Mouse (Mus musculus) hindbrain, postnatal 0 days (tissue): ENCODE measurements around the gene Myo16. TPM values are rescaled to one million over a fixed set of nuclear protein-coding genes. Genes with fewer than 3 reads are reported as not detected.

Experiments used
- ATAC-seq: fragments of 200-750 bp; cut with Nextera tagmentation; 2 replicates; pipeline ENCODE4 v1.8.0; 2017; ENCODE audit warnings: mild to moderate bottlenecking, moderate TSS enrichment, moderate library complexity
- DNase-seq: peaks from one replicate; pipeline ENCODE4 v3.0.0-alpha.2; 2015; ENCODE audit warnings: low spot score
- H3K27ac ChIP-seq: fragments of 300-500 bp; sonication (generic); 2 replicates; pipeline ENCODE4 v1.5.1; 2014; ENCODE audit warnings: mild to moderate bottlenecking
- H3K27me3 ChIP-seq: fragments of 300-500 bp; sonication (generic); 2 replicates; pipeline ENCODE4 v1.6.1; 2014; ENCODE audit warnings: low read length, mixed read lengths; ENCODE audit not compliant: insufficient read depth
- H3K36me3 ChIP-seq: fragments of 300-500 bp; sonication (generic); 2 replicates; pipeline ENCODE4 v1.6.1; 2014; ENCODE audit warnings: low read length, mixed read lengths; ENCODE audit not compliant: insufficient read depth
- H3K4me1 ChIP-seq: fragments of 300-500 bp; sonication (generic); 2 replicates; pipeline ENCODE4 v1.6.1; 2014; ENCODE audit warnings: antibody characterized with exemption, low read length, mixed read lengths; ENCODE audit not compliant: insufficient read depth
- H3K4me2 ChIP-seq: fragments of 300-500 bp; sonication (generic); 2 replicates; pipeline ENCODE4 v1.6.1; 2014; ENCODE audit warnings: low read depth, mild to moderate bottlenecking, low read length, moderate library complexity, mixed read lengths
- H3K4me3 ChIP-seq: fragments of 300-500 bp; sonication (generic); 2 replicates; pipeline ENCODE4 v1.5.1; 2014; ENCODE audit warnings: low read length
- H3K9ac ChIP-seq: fragments of 300-500 bp; sonication (generic); replicated peaks from 2 replicates; pipeline ENCODE4 v1.6.1; 2014; ENCODE audit warnings: mild to moderate bottlenecking, low read length, moderate library complexity, mixed read lengths
- H3K9me3 ChIP-seq: fragments of 300-500 bp; sonication (generic); 2 replicates; pipeline ENCODE4 v1.6.1; 2016; ENCODE audit warnings: low read length, mixed read lengths
- CTCF ChIP-seq: IDR thresholded peaks from 2 replicates; pipeline ENCODE4 v1.5.1; 2016; ENCODE audit warnings: antibody characterized with exemption, control low read depth, low read depth
- WGBS: fragments of 180-500 bp; shearing (Covaris S2); extraction: QIAGEN DNeasy Blood & Tissue Kit; methylation state at CpG from one replicate; pipeline ENCODE4 v1.1.7; 2014; 5-methylcytosine and 5-hydroxymethylcytosine counted together
- polyA plus RNA-seq: library from polyadenylated mRNA; unstranded; fragments of >200 nt; fragmentation: Nextera tagmentation; extraction: Ambion mirVana; gene quantifications from 2 replicates; pipeline ENCODE4 v1.2.1, GENCODE M21; 2015
- total RNA-seq: library from RNA; depleted of rRNA; stranded (reverse); fragments of >200 nt; gene quantifications from 2 replicates; pipeline ENCODE4 v1.2.3, GENCODE M21; 2014

The Myo16 gene
- total and polyA plus RNA-seq, 2 experiments from 2014 or later: 8.7 to 71.2 TPM

- TF ChIP-seq CTCF: no peak
- no peak overlapping the region for H3K4me2 ChIP-seq
- no peaks in the 10 kb centered on the region for H3K9me3 ChIP-seq
- 0 out of 2 replicates have a peak, but pooled peaks cover 8% of the 10 kb centered on the region for H3K4me1 ChIP-seq
- H3K27me3 ChIP-seq: no peaks in the 10 kb centered on the region
- no peak for DNase-seq
- no peaks in the 10 kb centered on the region for H3K36me3 ChIP-seq
- H3K9ac ChIP-seq: no peak overlapping the region
- ATAC-seq: no peak
- 80% methylated on average over 9 of the region's 9 CpGs for WGBS
- no peak overlapping the region for H3K27ac ChIP-seq
- no peak overlapping the region for H3K4me3 ChIP-seq
Observed at GRCm38 (mm10) chr8:10640176-10640810, 486.6 kb downstream of the Myo16 start.

GRCm38 (mm10) chr8:10640859-10641258 is 487.1 kb downstream of the Myo16 start:
- 81% methylated on average over 7 of the region's 7 CpGs for WGBS
- Histone ChIP-seq H3K4me1 (0 out of 2 replicates have a peak, but pooled peaks cover 8% of the 10 kb centered on the region), H3K27me3 (no peaks in the 10 kb centered on the region), H3K4me3 (no peak overlapping the region), H3K27ac (no peak overlapping the region), H3K9me3 (no peaks in the 10 kb centered on the region), H3K36me3 (no peaks in the 10 kb centered on the region), H3K9ac (no peak overlapping the region), H3K4me2 (no peak overlapping the region)
- no peak for TF ChIP-seq CTCF
- ATAC-seq (no peak), DNase-seq (no peak)

GRCm38 (mm10) chr8:10641343-10641742 is 487.6 kb downstream of the Myo16 start:
- Histone ChIP-seq H3K4me1 (0 out of 2 replicates have a peak, but pooled peaks cover 8% of the 10 kb centered on the region), H3K9ac (no peak overlapping the region), H3K4me2 (no peak overlapping the region), H3K27ac (no peak overlapping the region), H3K36me3 (no peaks in the 10 kb centered on the region), H3K9me3 (no peaks in the 10 kb centered on the region), H3K27me3 (no peaks in the 10 kb centered on the region), H3K4me3 (no peak overlapping the region)
- ATAC-seq: no peak
- TF ChIP-seq CTCF: no peak
- DNase-seq: no peak

- Histone ChIP-seq H3K4me3 (no peak overlapping the region), H3K36me3 (no peaks in the 10 kb centered on the region), H3K27ac (no peak overlapping the region), H3K27me3 (no peaks in the 10 kb centered on the region), H3K9me3 (no peaks in the 10 kb centered on the region), H3K4me2 (no peak overlapping the region), H3K4me1 (0 out of 2 replicates have a peak, but pooled peaks cover 8% of the 10 kb centered on the region), H3K9ac (no peak overlapping the region)
- ATAC-seq (no peak), DNase-seq (no peak)
- no peak for TF ChIP-seq CTCF
- WGBS: 82% methylated on average over 4 of the region's 4 CpGs
Observed at GRCm38 (mm10) chr8:10643244-10643643, 489.5 kb downstream of the Myo16 start.

GRCm38 (mm10) chr8:10644481-10644880 is 490.8 kb downstream of the Myo16 start:
- Histone ChIP-seq H3K27me3 (no peaks in the 10 kb centered on the region), H3K36me3 (no peaks in the 10 kb centered on the region), H3K9me3 (no peaks in the 10 kb centered on the region), H3K9ac (no peak overlapping the region), H3K4me2 (no peak overlapping the region), H3K27ac (no peak overlapping the region), H3K4me1 (0 out of 2 replicates have a peak, but pooled peaks cover 8% of the 10 kb centered on the region), H3K4me3 (no peak overlapping the region)
- WGBS: 45% methylated on average over 3 of the region's 3 CpGs
- TF ChIP-seq CTCF: no peak
- ATAC-seq (peak; percentile 66), DNase-seq (peak; percentile 61)

- Histone ChIP-seq H3K4me1 (0 out of 2 replicates have a peak, but pooled peaks cover 8% of the 10 kb centered on the region), H3K27me3 (no peaks in the 10 kb centered on the region), H3K9me3 (no peaks in the 10 kb centered on the region), H3K4me2 (no peak overlapping the region), H3K4me3 (no peak overlapping the region), H3K9ac (no peak overlapping the region), H3K27ac (no peak overlapping the region), H3K36me3 (no peaks in the 10 kb centered on the region)
- 84% methylated on average over 5 of the region's 5 CpGs for WGBS
- ATAC-seq: no peak
- DNase-seq: no peak
- TF ChIP-seq CTCF: no peak
Observed at GRCm38 (mm10) chr8:10645740-10646139, 492.0 kb downstream of the Myo16 start.

GRCm38 (mm10) chr8:10646485-10646884 is 492.8 kb downstream of the Myo16 start:
- Histone ChIP-seq H3K4me2 (no peak overlapping the region), H3K27me3 (no peaks in the 10 kb centered on the region), H3K4me1 (0 out of 2 replicates have a peak, but pooled peaks cover 8% of the 10 kb centered on the region), H3K27ac (no peak overlapping the region), H3K36me3 (no peaks in the 10 kb centered on the region), H3K9me3 (no peaks in the 10 kb centered on the region), H3K9ac (no peak overlapping the region), H3K4me3 (no peak overlapping the region)
- WGBS: 27% methylated on average over 10 of the region's 10 CpGs
- TF ChIP-seq CTCF: no peak
- DNase-seq (peak; percentile 38), ATAC-seq (peak; percentile 45; the same call in 1 of the 2 replicates)
